Mouse (Mus musculus) lung, embryonic 14.5 days (tissue): ENCODE results near the gene Rasgef1b. TPM values are rescaled to one million over a fixed set of nuclear protein-coding genes. Genes with fewer than 3 reads are reported as not detected.
A peak's percentile ranks its signal among the peaks of the same experiment; 100 is the strongest.

Experiments
- ATAC-seq: fragments of 200-750 bp; cut with Nextera tagmentation; 2 replicates; pipeline ENCODE4 v1.8.0; 2017; ENCODE audit warnings: mild to moderate bottlenecking, moderate TSS enrichment, moderate library complexity; ENCODE audit not compliant: insufficient read depth
- DNase-seq: peaks from one replicate; pipeline ENCODE4 v3.0.0-alpha.2; 2015
- H3K27ac ChIP-seq: fragments of 300-500 bp; sonication (generic); 2 replicates; pipeline ENCODE4 v1.5.1; 2014; ENCODE audit warnings: low read depth, mild to moderate bottlenecking, moderate library complexity
- H3K27me3 ChIP-seq: fragments of 300-500 bp; sonication (generic); 2 replicates; pipeline ENCODE4 v1.6.1; 2014; ENCODE audit warnings: low read length, control low read depth; ENCODE audit not compliant: insufficient read depth
- H3K36me3 ChIP-seq: fragments of 300-500 bp; sonication (generic); 2 replicates; pipeline ENCODE4 v1.6.1; 2014; ENCODE audit warnings: control low read depth; ENCODE audit not compliant: insufficient read depth
- H3K4me1 ChIP-seq: fragments of 300-500 bp; sonication (generic); 2 replicates; pipeline ENCODE4 v1.6.1; 2014; ENCODE audit warnings: antibody characterized with exemption, control low read depth; ENCODE audit not compliant: insufficient read depth
- H3K4me2 ChIP-seq: fragments of 300-500 bp; sonication (generic); 2 replicates; pipeline ENCODE4 v1.6.1; 2014; ENCODE audit warnings: mild to moderate bottlenecking
- H3K4me3 ChIP-seq: fragments of 300-500 bp; sonication (generic); 2 replicates; pipeline ENCODE4 v1.5.1; 2014; ENCODE audit warnings: low read depth, low read length
- H3K9ac ChIP-seq: fragments of 300-500 bp; sonication (generic); 2 replicates; pipeline ENCODE4 v1.6.1; 2014
- H3K9me3 ChIP-seq: fragments of 300-500 bp; sonication (generic); 2 replicates; pipeline ENCODE4 v1.6.1; 2016; ENCODE audit warnings: low read depth, low read length, control low read depth
- CTCF ChIP-seq: IDR thresholded peaks from 2 replicates; pipeline ENCODE4 v1.5.1; 2016; ENCODE audit warnings: antibody characterized with exemption, low read depth
- WGBS: fragments of 180-500 bp; shearing (Covaris S2); extraction: QIAGEN DNeasy Blood & Tissue Kit; methylation state at CpG from one replicate; pipeline ENCODE4 v1.1.7; 2014; 5-methylcytosine and 5-hydroxymethylcytosine counted together
- polyA plus RNA-seq: library from polyadenylated mRNA; unstranded; fragments of >200 nt; fragmentation: Nextera tagmentation; extraction: Ambion mirVana; gene quantifications from 2 replicates; pipeline ENCODE4 v1.2.1, GENCODE M21; 2014

Gene Rasgef1b
- polyA plus RNA-seq, 1 experiment from 2014 or later = 15.9 TPM

DNA sequence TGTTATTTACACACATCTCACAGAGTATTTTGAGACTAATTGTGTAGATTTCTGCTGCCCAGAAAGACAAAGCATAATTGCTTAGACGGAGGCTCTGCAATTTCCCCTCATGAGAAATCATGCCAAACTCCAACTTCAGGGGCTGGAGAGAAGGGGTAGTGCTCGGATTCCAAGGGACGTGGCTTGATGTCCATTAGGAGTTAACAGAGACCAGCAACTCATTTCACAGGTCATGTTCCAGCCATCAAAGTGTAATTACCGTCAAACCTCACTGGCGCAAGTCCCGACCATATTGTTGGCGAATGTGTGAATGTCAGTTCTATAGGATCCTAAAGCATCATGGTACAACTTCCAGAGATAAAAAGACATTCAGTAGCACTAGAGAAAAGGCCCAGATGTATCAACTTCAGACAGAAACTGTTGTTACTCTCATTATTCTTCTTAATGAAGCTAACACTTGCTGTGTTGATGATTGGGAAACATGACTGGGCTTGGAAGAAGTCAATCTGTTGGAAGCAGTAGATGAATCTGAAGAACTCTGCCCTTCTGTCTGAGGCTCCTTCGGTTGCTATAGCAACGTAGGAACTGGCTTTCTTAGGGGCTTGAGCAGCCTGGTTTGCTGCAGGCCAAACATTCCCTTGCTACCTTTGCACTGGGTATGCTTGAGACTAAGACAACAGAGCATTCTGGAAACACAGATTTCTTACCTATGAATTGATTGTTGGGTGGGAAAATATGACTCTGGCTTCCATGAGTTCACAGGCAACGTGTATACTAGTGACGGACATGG lies 350.2 kb downstream of the Rasgef1b start:
- Histone ChIP-seq H3K36me3 (no peaks in the 10 kb centered on the region), H3K9ac (no peak overlapping the region), H3K4me3 (no peak overlapping the region), H3K27me3 (no peaks in the 10 kb centered on the region), H3K4me2 (no peak overlapping the region), H3K4me1 (peaks cover 9% of the 10 kb centered on the region; the same call in 1 of the 2 replicates), H3K27ac (no peak overlapping the region), H3K9me3 (no peaks in the 10 kb centered on the region)
- no peak for TF ChIP-seq CTCF
- ATAC-seq = no peak
- DNase-seq = peak; percentile 51
- 64% methylated on average over 11 of the region's 11 CpGs for WGBS

DNA sequence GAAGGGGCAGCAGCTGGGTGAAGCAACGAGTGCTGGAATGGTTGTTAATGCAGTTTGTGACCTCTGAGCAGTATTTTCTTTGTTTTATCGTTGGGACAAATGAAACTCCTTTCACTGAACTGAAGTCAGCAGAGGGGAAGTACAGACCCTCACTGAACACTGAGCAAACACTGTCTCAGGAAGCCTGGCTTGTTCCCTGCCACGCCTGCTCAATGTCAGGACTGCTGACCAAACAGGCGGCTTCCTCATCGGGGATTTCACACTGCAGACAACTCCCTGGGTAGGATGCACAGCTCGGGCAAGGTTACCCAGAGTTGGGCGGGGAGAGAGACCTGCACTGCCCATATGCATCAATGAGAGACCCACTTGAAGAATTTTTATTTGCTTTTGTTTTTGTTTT lies 353.1 kb downstream of the Rasgef1b start:
- Histone ChIP-seq H3K9ac (no peak overlapping the region), H3K4me1 (peaks cover 9% of the 10 kb centered on the region; the same call in 1 of the 2 replicates), H3K4me3 (no peak overlapping the region), H3K27ac (no peak overlapping the region), H3K4me2 (no peak overlapping the region), H3K9me3 (no peaks in the 10 kb centered on the region), H3K36me3 (no peaks in the 10 kb centered on the region), H3K27me3 (no peaks in the 10 kb centered on the region)
- ATAC-seq (0 out of 2 replicates have a peak, but pooled peaks have one; percentile 24), DNase-seq (no peak)
- 47% methylated on average over 7 of the region's 7 CpGs for WGBS
- no peak for TF ChIP-seq CTCF

DNA sequence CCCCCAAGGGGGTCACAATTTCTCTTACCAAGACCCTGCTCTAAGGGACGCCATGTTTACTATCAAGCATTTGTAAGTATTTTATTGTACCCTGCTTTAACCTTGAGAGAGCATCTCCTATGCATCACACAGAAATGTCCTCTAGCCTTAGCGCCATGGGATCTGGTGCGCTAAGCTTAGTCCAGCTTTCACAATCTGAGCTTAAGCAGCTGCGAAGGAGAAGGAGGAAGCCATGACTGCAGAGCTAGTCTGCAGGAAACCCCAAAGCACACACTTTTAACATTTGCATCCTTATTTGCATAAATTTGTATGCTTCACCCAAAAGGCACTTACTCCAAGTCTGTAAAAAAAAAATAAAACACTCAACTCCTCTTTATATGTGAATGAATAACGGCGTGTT lies 354.4 kb downstream of the Rasgef1b start:
- no peak overlapping the region for H3K4me3 ChIP-seq
- H3K9me3 ChIP-seq = no peaks in the 10 kb centered on the region
- ATAC-seq = no peak
- no peak overlapping the region for H3K27ac ChIP-seq
- no peak for TF ChIP-seq CTCF
- no peaks in the 10 kb centered on the region for H3K27me3 ChIP-seq
- H3K9ac ChIP-seq = no peak overlapping the region
- no peak overlapping the region for H3K4me2 ChIP-seq
- H3K4me1 ChIP-seq = peaks cover 6% of the 10 kb centered on the region; the same call in 1 of the 2 replicates
- no peaks in the 10 kb centered on the region for H3K36me3 ChIP-seq
- 92% methylated on average over 6 of the region's 6 CpGs for WGBS
- DNase-seq = no peak

DNA sequence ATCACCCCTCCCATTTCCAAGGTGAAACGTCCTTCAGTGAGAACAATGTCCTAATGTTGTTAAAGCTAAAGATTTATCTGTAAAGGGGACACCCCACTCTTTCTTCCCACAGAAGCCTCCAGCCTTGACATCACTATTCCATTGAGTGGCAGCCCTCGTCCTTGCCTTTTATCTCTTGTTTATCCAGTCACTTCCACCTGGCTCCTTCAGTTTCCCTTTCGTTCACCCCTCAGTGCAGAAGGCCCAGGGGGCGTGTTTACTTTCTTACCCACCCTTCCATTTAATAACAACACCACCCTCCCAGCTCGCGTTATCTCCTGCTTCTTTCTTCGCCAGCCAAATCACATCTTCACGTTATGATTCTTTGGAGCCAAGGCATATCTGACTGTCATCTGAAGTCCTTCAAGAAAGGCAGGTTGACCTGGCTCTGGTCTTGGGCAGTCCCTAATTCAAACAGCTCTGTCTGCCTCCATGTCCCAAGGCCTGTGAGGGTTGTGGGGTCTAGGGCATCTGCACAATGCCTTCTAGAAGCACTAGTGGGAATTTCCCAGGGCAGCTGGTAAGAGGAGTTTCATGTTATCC lies 355.2 kb downstream of the Rasgef1b start:
- WGBS = 32% methylated on average over 8 of the region's 8 CpGs
- Histone ChIP-seq H3K36me3 (no peaks in the 10 kb centered on the region), H3K27me3 (no peaks in the 10 kb centered on the region), H3K4me2 (no peak overlapping the region), H3K4me3 (no peak overlapping the region), H3K9me3 (no peaks in the 10 kb centered on the region), H3K9ac (no peak overlapping the region), H3K4me1 (peaks cover under 1% of the 10 kb centered on the region; the same call in 1 of the 2 replicates), H3K27ac (no peak overlapping the region)
- no peak for TF ChIP-seq CTCF
- ATAC-seq (no peak), DNase-seq (no peak)

DNA sequence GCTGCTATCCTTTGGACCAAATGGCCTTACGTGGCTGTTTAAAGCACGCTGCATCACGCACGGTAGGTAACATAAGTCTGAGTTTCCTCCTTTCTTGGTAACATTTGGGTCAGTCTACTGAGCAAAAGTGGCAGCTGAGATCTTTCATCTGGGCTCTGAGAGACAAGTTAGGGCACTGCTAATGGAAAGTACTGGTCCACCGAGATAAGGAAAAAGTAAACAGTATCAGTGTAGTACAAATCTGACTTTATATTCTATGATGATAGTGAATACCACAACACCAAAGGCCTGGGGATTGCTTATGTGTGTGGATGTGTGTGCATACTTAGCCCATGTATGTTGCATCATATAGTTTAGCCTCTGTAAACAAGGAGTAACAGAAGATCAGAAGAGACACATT lies 358.2 kb downstream of the Rasgef1b start:
- Histone ChIP-seq H3K4me3 (no peak overlapping the region), H3K27ac (no peak overlapping the region), H3K4me2 (no peak overlapping the region), H3K4me1 (no peaks in the 10 kb centered on the region), H3K9me3 (no peaks in the 10 kb centered on the region), H3K27me3 (no peaks in the 10 kb centered on the region), H3K9ac (no peak overlapping the region), H3K36me3 (no peaks in the 10 kb centered on the region)
- 22% methylated on average over 5 of the region's 5 CpGs for WGBS
- DNase-seq (no peak), ATAC-seq (no peak)
- TF ChIP-seq CTCF = no peak

DNA sequence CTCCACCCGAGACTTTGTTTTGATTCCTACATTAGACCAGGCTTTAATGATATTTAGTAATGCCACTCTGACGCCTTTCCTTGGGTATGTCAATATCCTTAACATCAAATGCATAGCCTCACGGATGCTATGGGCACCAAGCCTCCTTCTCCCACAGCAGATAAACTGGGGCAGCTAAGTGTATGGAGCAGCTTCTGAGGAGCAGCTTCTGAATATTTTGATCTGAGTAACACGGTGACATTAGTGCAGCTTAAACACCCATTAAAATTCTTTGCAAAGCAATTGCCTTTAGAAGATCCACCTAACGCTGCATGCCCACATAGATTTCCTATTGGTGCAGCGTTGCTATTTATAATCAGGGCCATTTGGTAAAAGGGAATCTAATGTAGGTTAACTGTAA lies 359.6 kb downstream of the Rasgef1b start:
- H3K4me2 ChIP-seq = no peak overlapping the region
- no peaks in the 10 kb centered on the region for H3K4me1 ChIP-seq
- H3K9ac ChIP-seq = no peak overlapping the region
- 82% methylated on average over 6 of the region's 6 CpGs for WGBS
- no peak for ATAC-seq
- DNase-seq = no peak
- no peak overlapping the region for H3K4me3 ChIP-seq
- H3K27ac ChIP-seq = no peak overlapping the region
- H3K36me3 ChIP-seq = no peaks in the 10 kb centered on the region
- no peaks in the 10 kb centered on the region for H3K9me3 ChIP-seq
- no peaks in the 10 kb centered on the region for H3K27me3 ChIP-seq
- TF ChIP-seq CTCF = no peak

DNA sequence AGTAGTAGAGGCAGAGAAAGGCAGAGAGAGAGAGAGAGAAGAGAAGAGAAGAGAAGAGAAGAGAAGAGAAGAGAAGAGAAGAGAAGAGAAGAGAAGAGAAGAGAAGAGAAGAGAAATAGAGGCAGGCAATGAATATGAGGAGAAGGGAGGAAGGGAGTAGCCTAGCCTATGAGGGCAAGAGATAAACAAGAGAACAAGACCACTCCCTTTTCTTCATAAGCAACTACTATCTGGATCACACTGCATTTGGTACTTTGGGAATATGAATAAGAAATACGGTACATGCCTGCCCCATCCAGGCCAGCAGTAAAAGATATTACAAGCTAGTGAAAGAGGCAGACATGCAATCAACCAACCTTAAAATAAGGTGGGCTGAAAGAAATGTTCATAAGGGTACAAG lies 360.2 kb downstream of the Rasgef1b start:
- no peak overlapping the region for H3K27ac ChIP-seq
- H3K4me2 ChIP-seq = no peak overlapping the region
- TF ChIP-seq CTCF = no peak
- H3K4me1 ChIP-seq = no peaks in the 10 kb centered on the region
- H3K9ac ChIP-seq = no peak overlapping the region
- H3K36me3 ChIP-seq = no peaks in the 10 kb centered on the region
- no peak overlapping the region for H3K4me3 ChIP-seq
- ATAC-seq (no peak), DNase-seq (no peak)
- WGBS = 95% methylated on average over 1 of the region's 1 CpGs
- no peaks in the 10 kb centered on the region for H3K9me3 ChIP-seq
- no peaks in the 10 kb centered on the region for H3K27me3 ChIP-seq
